Mouse (Mus musculus): ENCODE measurements around the gene Cyp2c50.
"Not testable (repeated sequence)": the region's sequence is repeated elsewhere in the genome, so short reads cannot be mapped to it uniquely, and the experiment has no call there.

- not testable (repeated sequence) for TF ChIP-seq CTCF, EP300 (IDR thresholded peaks at IDR 0.05; ENCODE audit: low read depth)
Measured at GRCm38 (mm10) chr19:40089421-40089820, at the start of gene Cyp2c50.
